Mouse (Mus musculus): ENCODE data around the gene Ccdc60. TPM values are rescaled to one million over a fixed set of nuclear protein-coding genes. Genes with fewer than 3 reads are reported as not detected.
A peak's percentile ranks its signal among the peaks of the same experiment; 100 is the strongest.

Ccdc60 gene
- polyA plus RNA-seq (2012; rRNA removed) = 205 and 227 TPM in 2 replicates

- peak within 1 kb of the TSS; percentile 78 for H3K27ac ChIP-seq (ENCODE audit: control insufficient read depth, insufficient read depth, low read depth, low read length)
Observed at GRCm38 (mm10) chr5:116288849-116289570, at the start of gene Ccdc60. Gene Ccdc60, minus strand, starts transcription at chr5:116288985.

GRCm38 (mm10) chr5:116336191-116336590 lies 47.4 kb upstream of the Ccdc60 start:
- Histone ChIP-seq H3K27ac (ENCODE audit: control insufficient read depth, insufficient read depth, low read depth, low read length) (no peak overlapping the region), H3K27me3 (ENCODE audit: control insufficient read depth, insufficient read depth, low read length) (no peaks in the 10 kb centered on the region)

More at GRCm38 (mm10) chr5:116288849-116289570, at the start of gene Ccdc60:
- peak within 1 kb of the TSS; percentile 89 for H3K4me3 ChIP-seq (ENCODE audit: control insufficient read depth, low read depth, low read length)
- TF ChIP-seq CTCF (IDR thresholded peaks at IDR 0.05; ENCODE audit: control insufficient read depth, insufficient read depth, insufficient replicate concordance, low read depth, low read length) (no peak), POLR2A (IDR thresholded peaks at IDR 0.05; ENCODE audit: control insufficient read depth, low read depth, low read length) (peak; percentile 63)
- H3K36me3 ChIP-seq (ENCODE audit: control insufficient read depth, insufficient read depth, low read length) = no peaks in the 10 kb centered on the region
- H3K4me1 ChIP-seq (ENCODE audit: control insufficient read depth, insufficient read depth, low read length) = peaks cover 36% of the 10 kb centered on the region
- H3K27me3 ChIP-seq (ENCODE audit: control insufficient read depth, insufficient read depth, low read length) = no peaks in the 10 kb centered on the region

GRCm38 (mm10) chr5:116328911-116329310 lies 40.1 kb upstream of the Ccdc60 start:
- H3K36me3 ChIP-seq (ENCODE audit: control insufficient read depth, insufficient read depth, low read length) = no peaks in the 10 kb centered on the region
- H3K4me3 ChIP-seq (ENCODE audit: control insufficient read depth, low read depth, low read length) = no peak overlapping the region
- no peak overlapping the region for H3K27ac ChIP-seq (ENCODE audit: control insufficient read depth, insufficient read depth, low read depth, low read length)
- TF ChIP-seq POLR2A (IDR thresholded peaks at IDR 0.05; ENCODE audit: control insufficient read depth, low read depth, low read length) (no peak), CTCF (IDR thresholded peaks at IDR 0.05; ENCODE audit: control insufficient read depth, insufficient read depth, insufficient replicate concordance, low read depth, low read length) (no peak)
- no peaks in the 10 kb centered on the region for H3K27me3 ChIP-seq (ENCODE audit: control insufficient read depth, insufficient read depth, low read length)
- no peaks in the 10 kb centered on the region for H3K4me1 ChIP-seq (ENCODE audit: control insufficient read depth, insufficient read depth, low read length)

More at GRCm38 (mm10) chr5:116336191-116336590, 47.4 kb upstream of the Ccdc60 start:
- Histone ChIP-seq H3K4me3 (ENCODE audit: control insufficient read depth, low read depth, low read length) (no peak overlapping the region), H3K4me1 (ENCODE audit: control insufficient read depth, insufficient read depth, low read length) (no peaks in the 10 kb centered on the region), H3K36me3 (ENCODE audit: control insufficient read depth, insufficient read depth, low read length) (no peaks in the 10 kb centered on the region)
- no peak for TF ChIP-seq CTCF (IDR thresholded peaks at IDR 0.05; ENCODE audit: control insufficient read depth, insufficient read depth, insufficient replicate concordance, low read depth, low read length)
- no peak for TF ChIP-seq POLR2A (IDR thresholded peaks at IDR 0.05; ENCODE audit: control insufficient read depth, low read depth, low read length)

- Histone ChIP-seq H3K4me1 (ENCODE audit: control insufficient read depth, insufficient read depth, low read length) (no peaks in the 10 kb centered on the region), H3K4me3 (ENCODE audit: control insufficient read depth, low read depth, low read length) (no peak overlapping the region), H3K27ac (ENCODE audit: control insufficient read depth, insufficient read depth, low read depth, low read length) (no peak overlapping the region), H3K27me3 (ENCODE audit: control insufficient read depth, insufficient read depth, low read length) (no peaks in the 10 kb centered on the region), H3K36me3 (ENCODE audit: control insufficient read depth, insufficient read depth, low read length) (no peaks in the 10 kb centered on the region)
- TF ChIP-seq POLR2A (IDR thresholded peaks at IDR 0.05; ENCODE audit: control insufficient read depth, low read depth, low read length) (no peak), CTCF (IDR thresholded peaks at IDR 0.05; ENCODE audit: control insufficient read depth, insufficient read depth, insufficient replicate concordance, low read depth, low read length) (no peak)
Observed at GRCm38 (mm10) chr5:116323401-116323800, 34.6 kb upstream of the Ccdc60 start.

- Histone ChIP-seq H3K36me3 (ENCODE audit: control insufficient read depth, insufficient read depth, low read length) (no peaks in the 10 kb centered on the region), H3K27ac (ENCODE audit: control insufficient read depth, insufficient read depth, low read depth, low read length) (no peak overlapping the region), H3K4me1 (ENCODE audit: control insufficient read depth, insufficient read depth, low read length) (no peaks in the 10 kb centered on the region), H3K4me3 (ENCODE audit: control insufficient read depth, low read depth, low read length) (no peak overlapping the region), H3K27me3 (ENCODE audit: control insufficient read depth, insufficient read depth, low read length) (no peaks in the 10 kb centered on the region)
- TF ChIP-seq POLR2A (IDR thresholded peaks at IDR 0.05; ENCODE audit: control insufficient read depth, low read depth, low read length) = no peak
- TF ChIP-seq CTCF (IDR thresholded peaks at IDR 0.05; ENCODE audit: control insufficient read depth, insufficient read depth, insufficient replicate concordance, low read depth, low read length) = no peak
Observed at GRCm38 (mm10) chr5:116322365-116323027, 33.7 kb upstream of the Ccdc60 start.

- H3K4me1 ChIP-seq (ENCODE audit: control insufficient read depth, insufficient read depth, low read length) = peaks cover 5% of the 10 kb centered on the region
- H3K27me3 ChIP-seq (ENCODE audit: control insufficient read depth, insufficient read depth, low read length) = no peaks in the 10 kb centered on the region
- TF ChIP-seq CTCF (IDR thresholded peaks at IDR 0.05; ENCODE audit: control insufficient read depth, insufficient read depth, insufficient replicate concordance, low read depth, low read length) = no peak
- no peak for TF ChIP-seq POLR2A (IDR thresholded peaks at IDR 0.05; ENCODE audit: control insufficient read depth, low read depth, low read length)
- no peak overlapping the region for H3K27ac ChIP-seq (ENCODE audit: control insufficient read depth, insufficient read depth, low read depth, low read length)
- H3K4me3 ChIP-seq (ENCODE audit: control insufficient read depth, low read depth, low read length) = no peak overlapping the region
- H3K36me3 ChIP-seq (ENCODE audit: control insufficient read depth, insufficient read depth, low read length) = no peaks in the 10 kb centered on the region
Observed at GRCm38 (mm10) chr5:116313711-116314110, 24.9 kb upstream of the Ccdc60 start.

- H3K4me3 ChIP-seq (ENCODE audit: control insufficient read depth, low read depth, low read length) = no peak overlapping the region; the same call in 1 of the 2 replicates
- H3K27ac ChIP-seq (ENCODE audit: control insufficient read depth, insufficient read depth, low read depth, low read length) = no peak overlapping the region
- no peaks in the 10 kb centered on the region for H3K36me3 ChIP-seq (ENCODE audit: control insufficient read depth, insufficient read depth, low read length)
- H3K4me1 ChIP-seq (ENCODE audit: control insufficient read depth, insufficient read depth, low read length) = peaks cover 5% of the 10 kb centered on the region
- TF ChIP-seq CTCF (IDR thresholded peaks at IDR 0.05; ENCODE audit: control insufficient read depth, insufficient read depth, insufficient replicate concordance, low read depth, low read length) = no peak
- TF ChIP-seq POLR2A (IDR thresholded peaks at IDR 0.05; ENCODE audit: control insufficient read depth, low read depth, low read length) = no peak
- no peaks in the 10 kb centered on the region for H3K27me3 ChIP-seq (ENCODE audit: control insufficient read depth, insufficient read depth, low read length)
Observed at GRCm38 (mm10) chr5:116312111-116312737, 23.4 kb upstream of the Ccdc60 start.

All from testis, adult 2 months (tissue).